9 mouse cellular contexts compared by ENCODE assay signal in the genomic region with DNA sequence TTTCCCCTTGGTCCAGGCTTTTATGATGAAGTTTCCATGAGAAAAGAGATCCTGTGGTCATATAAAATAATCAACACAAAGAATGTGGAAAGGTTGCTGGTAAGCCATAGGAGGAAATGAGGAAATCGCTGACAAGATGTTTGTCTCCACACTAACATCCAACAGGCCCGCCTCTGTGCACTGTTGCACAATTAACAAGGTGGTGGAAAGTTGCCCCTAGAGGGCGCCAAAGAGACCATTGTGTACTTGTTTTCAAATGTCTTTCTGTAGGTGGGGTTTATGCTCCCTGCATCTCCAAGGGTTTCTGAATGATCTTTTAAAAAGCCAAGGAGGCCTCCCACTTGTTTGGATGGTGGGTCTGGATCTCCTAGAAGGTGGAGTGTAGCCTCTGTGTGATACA.
DNase-seq lines count a peak whose midpoint lies in the region; ATAC-seq and TF ChIP-seq lines count a peak whose summit lies in the region.
"Had no signal": no experiment of that assay in that cellular context is flagged by ENCODE, and none has a peak within 500 bp of the region (broad histone marks: within the 10 kb centered on the region; RNA-seq: fewer than 3 reads in every experiment).

No protein-coding gene starts in this region.

- H3K9me3 ChIP-seq in midbrain, embryonic 10.5 days (replicated peaks) = no peaks in the 10 kb centered on the region
- no peaks in the 10 kb centered on the region for H3K9me3 ChIP-seq in midbrain, embryonic 16.5 days (replicated peaks; ENCODE audit: control insufficient read depth, low read length, poor library complexity, severe bottlenecking)
- no peaks in the 10 kb centered on the region for H3K9me3 ChIP-seq in embryonic facial prominence, embryonic 14.5 days (ENCODE audit: control insufficient read depth, low read length)
- H3K9me3 ChIP-seq in limb, embryonic 10.5 days (replicated peaks) = no peaks in the 10 kb centered on the region
- H3K9me3 ChIP-seq: hindbrain, embryonic 15.5 days had no signal

- no peak overlapping the region for H3K27ac ChIP-seq in midbrain, embryonic 10.5 days (replicated peaks)
- H3K27ac ChIP-seq in midbrain, embryonic 16.5 days (ENCODE audit: low read length) = no peak overlapping the region
- no peak overlapping the region for H3K27ac ChIP-seq in embryonic facial prominence, embryonic 14.5 days (replicated peaks; ENCODE audit: low read depth, low read length)
- H3K27ac ChIP-seq in limb, embryonic 10.5 days = no peak overlapping the region
- no peak overlapping the region for H3K27ac ChIP-seq in small intestine, adult 2 months (ENCODE audit: insufficient read depth, low read depth, low read length)
- H3K27ac ChIP-seq: hindbrain, embryonic 15.5 days had no signal

- no peak overlapping the region for H3K9ac ChIP-seq in midbrain, embryonic 16.5 days (ENCODE audit: low read depth, low read length)
- H3K9ac ChIP-seq in embryonic facial prominence, embryonic 14.5 days (ENCODE audit: low read depth, low read length) = no peak overlapping the region
- H3K9ac ChIP-seq: hindbrain, embryonic 15.5 days had no signal

- WGBS in midbrain, embryonic 10.5 days = 55% methylated on average over 3 of the region's 3 CpGs
- 54% methylated on average over 3 of the region's 3 CpGs for WGBS in midbrain, embryonic 16.5 days
- whole genome bisulfite sequencing in embryonic facial prominence, embryonic 14.5 days = 50% methylated on average over 3 of the region's 3 CpGs
- WGBS in limb, embryonic 10.5 days = 59% methylated on average over 3 of the region's 3 CpGs
- WGBS in small intestine, adult 2 months = 64% methylated on average over 3 of the region's 3 CpGs

- DNase-seq in cerebellum, adult 18-20 months = peak; percentile 25 to 38
- no peak for DNase-seq in cerebellum, adult 9-11 months
- peak; percentile 35 for DNase-seq in midbrain, embryonic 10.5 days (ENCODE audit: low spot score)
- peak; percentile 82 for DNase-seq in adrenal gland, postnatal 14 days
- DNase-seq in embryonic facial prominence, embryonic 14.5 days (ENCODE audit: low spot score) = peak; percentile 60
- peak; percentile 57 for DNase-seq in limb, embryonic 10.5 days (ENCODE audit: low spot score)

- ATAC-seq in midbrain, embryonic 16.5 days = no peak
- no peak for ATAC-seq in embryonic facial prominence, embryonic 14.5 days (ENCODE audit: low read depth)

- no peaks in the 10 kb centered on the region for H3K27me3 ChIP-seq in midbrain, embryonic 10.5 days (ENCODE audit: low read depth, poor library complexity, severe bottlenecking)
- H3K27me3 ChIP-seq in midbrain, embryonic 16.5 days (ENCODE audit: control insufficient read depth, insufficient read depth, low read depth, low read length) = no peaks in the 10 kb centered on the region
- no peaks in the 10 kb centered on the region for H3K27me3 ChIP-seq in embryonic facial prominence, embryonic 14.5 days (replicated peaks; ENCODE audit: control insufficient read depth, insufficient read depth, low read length)
- H3K27me3 ChIP-seq in limb, embryonic 10.5 days (ENCODE audit: low read depth, poor library complexity, severe bottlenecking) = no peaks in the 10 kb centered on the region
- no peaks in the 10 kb centered on the region for H3K27me3 ChIP-seq in small intestine, adult 2 months (ENCODE audit: control insufficient read depth, insufficient read depth, low read length)
- H3K27me3 ChIP-seq: hindbrain, embryonic 15.5 days had no signal

- no peak for TF ChIP-seq POLR2A in small intestine, adult 2 months (IDR thresholded peaks at IDR 0.05; ENCODE audit: low read depth, low read length)

- H3K4me3 ChIP-seq in midbrain, embryonic 10.5 days = no peak overlapping the region
- no peak overlapping the region for H3K4me3 ChIP-seq in midbrain, embryonic 16.5 days (ENCODE audit: low read depth, low read length)
- H3K4me3 ChIP-seq in embryonic facial prominence, embryonic 14.5 days (ENCODE audit: low read depth, low read length) = no peak overlapping the region
- no peak overlapping the region for H3K4me3 ChIP-seq in limb, embryonic 10.5 days
- H3K4me3 ChIP-seq in small intestine, adult 2 months (ENCODE audit: low read depth, low read length) = no peak overlapping the region
- H3K4me3 ChIP-seq: hindbrain, embryonic 15.5 days had no signal

- H3K4me1 ChIP-seq in midbrain, embryonic 10.5 days = no peaks in the 10 kb centered on the region
- H3K4me1 ChIP-seq in midbrain, embryonic 16.5 days (ENCODE audit: control insufficient read depth, insufficient read depth, low read length) = no peaks in the 10 kb centered on the region
- H3K4me1 ChIP-seq in embryonic facial prominence, embryonic 14.5 days (ENCODE audit: control insufficient read depth, insufficient read depth, low read length) = no peaks in the 10 kb centered on the region
- no peaks in the 10 kb centered on the region for H3K4me1 ChIP-seq in limb, embryonic 10.5 days
- H3K4me1 ChIP-seq in small intestine, adult 2 months (ENCODE audit: control insufficient read depth, insufficient read depth, insufficient read length, low read length) = no peaks in the 10 kb centered on the region
- H3K4me1 ChIP-seq: hindbrain, embryonic 15.5 days had no signal

- H3K36me3 ChIP-seq in midbrain, embryonic 10.5 days = no peaks in the 10 kb centered on the region
- H3K36me3 ChIP-seq in midbrain, embryonic 16.5 days (ENCODE audit: control insufficient read depth, insufficient read depth, low read length) = no peaks in the 10 kb centered on the region
- no peaks in the 10 kb centered on the region for H3K36me3 ChIP-seq in embryonic facial prominence, embryonic 14.5 days (ENCODE audit: control insufficient read depth, insufficient read depth, low read length)
- H3K36me3 ChIP-seq in limb, embryonic 10.5 days = no peaks in the 10 kb centered on the region
- no peaks in the 10 kb centered on the region for H3K36me3 ChIP-seq in small intestine, adult 2 months (ENCODE audit: control insufficient read depth, insufficient read depth, low read length)
- H3K36me3 ChIP-seq: hindbrain, embryonic 15.5 days had no signal

- TF ChIP-seq CTCF in small intestine, adult 2 months (IDR thresholded peaks at IDR 0.05; ENCODE audit: extremely low read depth, insufficient read length, insufficient replicate concordance, low read depth, low read length) = peak; percentile 52; the same call in 1 of the 2 replicates

- no peak overlapping the region for H3K4me2 ChIP-seq in midbrain, embryonic 16.5 days (ENCODE audit: low read length)
- no peak overlapping the region for H3K4me2 ChIP-seq in embryonic facial prominence, embryonic 14.5 days (ENCODE audit: low read depth, low read length)
- H3K4me2 ChIP-seq: hindbrain, embryonic 15.5 days had no signal
